Mouse (Mus musculus): ENCODE results near the gene Zfp618.

The Zfp618 gene

DNA sequence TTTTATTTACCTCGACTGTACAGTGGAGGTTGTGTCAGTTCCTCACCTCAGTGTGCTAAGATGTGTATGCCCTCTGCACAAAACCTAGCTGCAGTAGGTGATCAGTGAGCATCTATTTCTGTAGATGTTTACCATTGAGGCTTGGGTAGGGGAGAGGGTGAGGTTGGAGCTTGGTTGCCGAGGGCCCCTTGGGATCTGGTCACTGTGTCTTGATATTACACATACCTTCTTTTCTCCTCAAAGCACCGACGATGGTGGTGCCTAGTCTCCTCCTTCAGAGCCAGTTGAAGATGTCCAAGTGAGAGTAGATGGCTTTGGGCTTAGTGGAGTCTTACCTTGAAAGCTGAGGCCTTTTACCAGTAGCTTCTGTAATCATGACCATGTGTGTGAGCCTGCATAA lies 101.4 kb downstream of the Zfp618 start:
- in situ Hi-C loops (cut with MboI, MseI): no loop called here

- in situ Hi-C loops (cut with MboI, MseI): no loop called here
Measured at GRCm38 (mm10) chr4:63067822-63068221, 102.4 kb downstream of the Zfp618 start.

DNA sequence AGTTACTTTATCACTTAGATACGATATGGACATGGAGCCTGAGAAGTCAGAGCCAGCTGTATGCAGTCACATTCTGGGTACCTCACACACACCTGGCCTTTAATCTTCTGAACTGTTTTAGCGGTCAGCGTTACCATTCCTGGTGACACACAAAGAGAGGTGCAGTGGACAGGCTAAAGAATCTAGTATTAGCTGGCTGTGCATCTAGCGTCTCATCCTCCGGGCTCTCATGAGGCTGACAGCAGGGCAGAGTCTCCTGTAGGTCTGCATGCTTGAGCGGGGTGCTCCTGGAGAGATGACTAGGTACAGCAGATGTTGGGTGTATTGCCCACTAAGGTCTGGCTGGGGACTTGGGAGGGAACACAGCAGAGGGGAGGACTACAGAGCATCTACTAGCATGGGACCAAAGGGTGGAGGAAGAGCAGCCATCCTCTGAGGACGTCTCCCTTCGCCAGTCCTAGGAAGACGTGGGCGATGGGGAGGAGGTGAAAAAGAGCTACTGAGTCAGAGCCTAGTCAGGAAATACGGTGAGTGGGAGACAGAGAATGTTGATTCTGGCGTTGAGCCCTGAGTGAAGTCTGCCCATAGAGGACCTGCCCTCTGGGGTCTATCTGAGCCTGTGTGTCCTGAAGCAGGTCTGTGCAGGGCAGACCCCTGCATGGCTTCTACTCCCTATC lies 103.3 kb downstream of the Zfp618 start:
- in situ Hi-C loops (cut with MboI, MseI): no loop called here

- in situ Hi-C loops (cut with MboI, MseI): no loop called here
Measured at GRCm38 (mm10) chr4:63071413-63072260, 106.3 kb downstream of the Zfp618 start.

GRCm38 (mm10) chr4:63073139-63073538 lies 107.8 kb downstream of the Zfp618 start:
- in situ Hi-C loops (cut with MboI, MseI): no loop called here

DNA sequence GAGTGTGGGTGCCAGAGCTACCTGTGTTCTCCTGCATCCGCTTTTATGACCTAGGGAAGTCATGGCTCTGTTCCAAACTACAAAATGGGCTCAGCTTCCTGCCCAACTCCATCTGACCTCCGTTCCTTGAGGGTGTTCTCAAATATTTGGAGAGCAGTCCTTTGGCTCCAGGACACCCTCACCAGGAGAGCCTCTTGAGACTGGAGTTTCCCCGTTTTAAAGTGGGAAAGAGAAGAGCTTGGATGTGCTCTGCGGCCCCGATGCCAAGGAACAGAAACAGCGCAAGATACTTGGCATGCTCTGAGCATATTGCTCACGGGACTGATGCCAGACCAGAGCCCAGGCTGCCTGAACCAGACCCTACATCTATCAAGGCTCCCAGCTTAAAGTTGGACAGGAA lies 113.8 kb downstream of the Zfp618 start:
- in situ Hi-C loops (cut with MboI, MseI): no loop called here

DNA sequence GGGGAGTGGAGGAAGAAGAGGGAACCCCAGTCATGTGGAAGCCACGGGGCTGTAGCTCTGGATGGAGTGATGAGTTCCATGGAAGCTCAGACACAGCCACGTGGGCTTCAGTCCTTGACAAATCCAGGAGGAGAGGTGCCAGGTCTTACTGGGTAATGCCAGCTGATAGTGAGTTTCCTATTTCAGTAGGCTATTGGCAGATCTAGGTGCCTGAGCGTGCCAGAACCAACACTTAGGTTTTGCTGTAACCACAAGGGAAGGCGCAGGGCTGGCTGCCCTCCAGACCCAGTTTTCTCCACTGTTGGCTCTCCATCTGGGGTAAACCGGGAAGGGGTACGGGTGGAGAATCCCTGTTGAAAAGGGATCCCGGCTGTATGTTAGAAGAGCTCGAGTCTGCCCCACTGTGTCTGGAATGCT lies 119.1 kb downstream of the Zfp618 start:
- in situ Hi-C loops (cut with MboI, MseI): no loop called here

DNA sequence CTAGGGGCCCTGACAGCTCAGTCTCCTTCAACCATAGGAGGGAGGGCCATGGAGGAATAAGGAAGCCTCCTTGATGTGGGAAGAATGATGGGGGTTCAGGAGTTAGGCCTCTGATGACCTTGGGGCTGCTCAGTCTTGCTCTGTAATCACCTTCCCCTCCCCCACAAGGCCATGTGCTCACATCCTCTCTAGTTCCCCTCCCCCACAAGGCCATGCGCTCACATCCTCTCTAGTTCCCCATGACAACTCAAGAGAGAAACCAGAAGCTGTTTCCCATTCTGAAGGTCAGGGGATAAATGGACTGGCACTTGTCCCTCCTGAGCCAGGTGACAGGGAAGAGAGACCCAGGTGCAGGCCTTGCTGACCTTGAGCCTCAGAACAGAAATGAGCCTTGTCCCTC lies 124.1 kb downstream of the Zfp618 start:
- in situ Hi-C loops (cut with MboI, MseI): no loop called here

GRCm38 (mm10) chr4:63091151-63091550 lies 125.8 kb downstream of the Zfp618 start:
- in situ Hi-C loops (cut with MboI, MseI): no loop called here

DNA sequence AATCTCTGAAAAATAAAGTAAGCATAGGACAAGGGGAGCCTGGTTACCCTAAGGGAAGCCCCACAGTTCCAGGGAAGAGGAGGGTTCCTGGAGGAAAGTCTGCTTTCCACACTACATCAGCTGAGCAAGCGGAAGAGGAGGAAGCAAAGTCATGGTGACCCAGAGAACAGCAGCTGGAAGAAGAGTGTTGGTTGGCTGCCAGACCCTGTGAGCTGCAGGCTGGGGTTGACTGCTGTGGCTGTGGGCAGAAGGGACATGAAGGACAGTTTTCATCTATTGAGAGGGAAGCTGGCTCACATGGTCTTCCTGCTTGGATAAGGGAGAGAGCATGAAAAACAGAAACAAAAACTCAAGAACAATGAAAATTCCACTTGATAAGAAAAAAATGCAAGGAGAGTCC lies 132.2 kb downstream of the Zfp618 start:
- in situ Hi-C loops (cut with MboI, MseI): no loop called here

GRCm38 (mm10) chr4:63100478-63100877 lies 135.1 kb downstream of the Zfp618 start:
- in situ Hi-C loops (cut with MboI, MseI): no loop called here

DNA sequence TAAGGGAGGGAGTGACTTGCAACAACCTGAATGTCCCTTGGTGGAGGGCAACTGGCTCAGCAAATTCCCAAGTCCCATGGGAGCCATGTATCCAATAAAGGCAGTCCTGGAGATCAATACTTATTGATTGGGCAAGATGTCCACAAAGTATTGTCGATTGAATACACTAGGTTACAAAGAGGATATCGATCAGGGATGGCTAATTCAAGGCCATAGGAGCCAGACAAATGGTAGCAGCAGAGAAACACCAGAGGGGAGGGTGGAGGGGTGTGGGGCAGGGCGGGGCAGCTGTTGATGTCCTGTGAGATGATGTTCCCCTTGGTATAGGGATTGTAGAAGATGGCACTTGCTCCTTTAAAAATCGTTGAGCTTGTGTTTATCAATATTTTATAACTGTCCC lies 136.7 kb downstream of the Zfp618 start:
- in situ Hi-C loops (cut with MboI, MseI): no loop called here

DNA sequence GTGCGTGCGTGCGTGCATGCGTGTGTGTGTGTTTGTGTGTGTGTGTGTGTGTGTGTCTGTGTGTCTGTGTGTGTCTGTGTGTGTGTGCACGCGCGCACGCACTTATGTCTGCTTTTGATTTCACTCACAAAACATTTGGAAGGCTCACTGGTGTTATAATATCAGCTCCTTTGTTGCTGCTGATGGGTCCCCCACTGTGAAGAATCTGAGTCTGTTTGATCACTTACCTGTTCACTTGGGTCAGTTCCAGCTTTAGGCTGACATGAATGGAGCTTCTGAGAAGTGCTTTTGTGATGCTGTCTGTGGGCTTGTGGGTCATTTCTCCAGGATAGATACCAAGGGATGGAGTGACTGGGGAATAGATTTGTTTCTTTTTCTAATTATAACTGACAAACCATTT lies 140.3 kb downstream of the Zfp618 start:
- in situ Hi-C loops (cut with MboI, MseI): no loop called here

- in situ Hi-C loops (cut with MboI, MseI): loop anchor here (10.0 kb wide), 1 partner anchor 224 kb away; no protein-coding TSS in a partner anchor
Measured at GRCm38 (mm10) chr4:63118639-63119437, 153.5 kb downstream of the Zfp618 start.

DNA sequence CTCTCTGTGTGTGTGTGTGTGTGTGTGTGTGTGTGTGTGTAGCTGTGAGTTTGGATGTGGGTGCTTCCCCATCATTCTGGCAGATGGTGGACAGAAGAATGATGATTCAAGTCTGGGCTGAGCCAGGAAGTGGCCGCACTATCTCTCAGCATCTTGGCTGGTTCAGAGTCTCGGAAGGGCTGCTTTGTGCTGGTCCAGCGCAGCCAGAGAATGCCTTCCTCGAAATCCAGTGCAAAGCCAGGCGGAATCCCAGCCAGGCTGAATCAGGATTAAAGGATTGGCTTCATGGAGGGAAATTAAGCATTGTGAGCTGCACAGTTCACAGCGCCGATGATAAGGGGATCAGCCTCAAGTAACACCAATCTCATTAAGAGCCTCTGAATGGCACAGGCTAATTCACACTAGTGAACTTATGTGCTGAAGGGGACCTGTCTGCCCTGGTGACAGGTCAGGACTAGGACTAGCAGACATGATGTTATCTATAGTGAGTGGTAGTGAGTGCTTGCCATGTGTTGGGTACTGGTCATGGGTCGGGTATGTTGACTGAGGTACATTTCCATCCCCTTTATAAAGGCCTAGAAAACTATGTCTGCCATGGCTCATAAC lies 159.6 kb downstream of the Zfp618 start:
- in situ Hi-C loops (cut with MboI, MseI): no loop called here

DNA sequence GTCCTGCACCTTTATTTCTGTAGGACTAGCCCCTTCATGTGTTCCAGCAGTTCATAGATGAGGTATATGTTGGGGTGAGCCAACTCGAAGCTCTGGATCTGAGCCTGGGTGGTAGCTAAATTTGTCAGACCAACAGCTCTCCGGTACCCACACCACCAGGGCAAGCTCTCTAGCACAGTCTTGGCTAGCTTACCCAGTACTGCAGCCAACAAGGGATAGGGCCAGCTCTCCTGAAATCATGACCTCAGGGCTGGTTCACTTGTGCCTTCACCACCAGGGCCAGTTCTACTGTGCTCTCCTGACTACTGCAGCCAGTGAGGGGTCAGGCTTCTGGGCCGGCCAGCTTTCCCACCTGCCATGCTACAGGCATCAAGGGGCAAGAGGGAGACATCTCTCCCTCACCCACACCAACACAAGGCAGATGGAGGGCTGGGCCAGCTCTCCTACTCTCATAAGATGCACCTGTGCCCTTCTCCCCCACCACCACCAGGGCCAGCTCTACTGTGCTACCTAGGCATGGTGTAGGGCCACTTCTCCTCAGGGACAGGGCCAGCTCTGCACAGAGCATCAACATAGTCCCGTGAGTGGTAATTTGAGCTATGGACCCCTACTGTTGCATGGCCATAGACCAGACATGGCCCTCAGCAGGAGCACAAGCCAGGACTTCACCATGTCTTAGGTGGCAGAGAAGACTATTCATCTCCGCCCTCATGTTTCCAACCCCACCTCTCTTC lies 164.7 kb downstream of the Zfp618 start:
- in situ Hi-C loops (cut with MboI, MseI): loop anchor here (10.0 kb wide), 1 partner anchor 1375 kb away; no protein-coding TSS in a partner anchor

DNA sequence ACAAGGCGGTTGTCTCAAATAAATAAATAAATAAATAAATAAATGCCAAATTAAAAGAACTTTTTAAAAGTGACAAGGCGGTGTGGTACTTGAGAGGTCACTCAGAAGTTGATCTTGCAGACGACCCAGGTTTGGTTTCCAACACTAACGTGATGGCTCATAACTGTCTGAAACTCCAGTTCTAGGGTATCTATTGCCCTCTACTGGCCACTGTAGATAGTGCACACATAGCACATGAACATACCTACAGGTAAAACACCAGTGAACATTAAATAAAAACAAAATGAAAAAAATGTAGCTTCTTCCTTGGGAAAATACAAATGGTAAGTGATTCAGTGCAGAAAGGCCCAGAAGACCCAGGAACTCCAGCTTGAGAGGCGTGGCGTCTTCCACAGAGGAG lies 181.9 kb downstream of the Zfp618 start:
- in situ Hi-C loops (cut with MboI, MseI): no loop called here

DNA sequence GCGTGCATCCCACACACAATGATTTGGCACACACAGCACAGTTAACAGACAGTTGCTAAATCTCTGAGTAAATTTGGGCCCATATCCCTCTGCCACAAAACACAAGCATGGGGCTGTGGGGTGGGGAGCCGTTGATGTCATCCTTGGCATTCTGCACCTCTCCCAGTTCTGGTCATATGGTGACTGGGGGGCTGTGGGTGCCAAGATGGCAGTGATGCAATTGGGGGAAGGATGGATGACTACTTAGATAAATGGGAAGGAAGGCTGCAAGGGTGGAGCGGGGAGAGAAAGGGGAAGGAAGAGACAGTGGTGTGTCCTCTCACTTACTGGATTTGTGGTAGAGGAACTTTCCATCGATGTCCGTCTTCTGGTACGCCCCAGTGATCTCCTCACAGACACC lies 185.8 kb downstream of the Zfp618 start:
- in situ Hi-C loops (cut with MboI, MseI): no loop called here

GRCm38 (mm10) chr4:63154028-63154427 lies 188.7 kb downstream of the Zfp618 start:
- in situ Hi-C loops (cut with MboI, MseI): no loop called here

DNA sequence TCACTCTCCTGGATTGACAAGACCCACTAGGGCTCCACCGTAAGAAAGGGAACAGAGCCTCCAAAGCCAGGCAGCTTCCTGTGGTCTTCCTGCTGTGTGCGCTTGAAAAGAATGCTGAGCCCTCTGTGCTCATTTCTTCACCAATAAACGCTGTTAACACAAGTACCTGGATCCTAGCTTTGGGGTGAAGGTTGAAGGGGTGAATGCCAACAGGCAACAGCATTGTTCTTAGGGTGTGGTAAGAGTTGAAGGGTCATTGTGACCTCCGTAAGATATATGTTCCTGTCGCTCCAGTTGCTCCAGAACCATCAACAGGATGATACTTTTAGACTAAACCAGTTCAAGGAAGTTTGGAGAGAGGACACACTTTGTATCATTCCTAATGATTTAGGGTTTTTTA lies 189.3 kb downstream of the Zfp618 start, which contains the start of gene Ambp:
Ambp (minus strand) TSS at position 101 of the 400 bp plus-strand sequence.
- in situ Hi-C loops (cut with MboI, MseI): no loop called here

DNA sequence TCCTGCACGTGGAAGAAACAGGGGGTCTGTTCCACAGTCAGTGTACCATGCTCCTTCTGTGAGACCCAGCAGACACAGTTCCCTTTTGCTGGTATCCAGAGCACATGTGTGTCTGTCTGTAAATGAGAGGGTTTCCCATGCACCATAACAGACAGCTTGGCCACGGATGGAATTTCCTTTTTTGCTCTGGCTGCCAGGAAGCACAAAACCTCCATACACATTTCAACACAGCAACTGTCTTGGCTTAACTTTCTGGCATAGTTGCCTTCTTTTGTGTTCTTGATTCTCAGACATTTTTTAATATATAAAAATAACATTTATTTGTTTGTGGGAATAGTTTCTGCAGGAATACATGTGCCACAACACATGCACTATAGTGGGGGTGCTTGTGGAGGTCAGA lies 190.2 kb downstream of the Zfp618 start:
- in situ Hi-C loops (cut with MboI, MseI): no loop called here
